Mouse (Mus musculus) cerebellum, adult 11-12 months (tissue): ENCODE measurements around the gene Lsr.
"Not testable (repeated sequence)": the region's sequence is repeated elsewhere in the genome, so short reads cannot be mapped to it uniquely, and the experiment has no call there.

Source experiments
- DNase-seq: peaks from one replicate; pipeline ENCODE4 v3.0.0; 2022

Gene Lsr

GRCm38 (mm10) chr7:30959786-30960349 is 13.4 kb downstream of the Lsr start:
- no peak for DNase-seq

- peak; percentile 61 for DNase-seq
Measured at GRCm38 (mm10) chr7:30958866-30959487, 14.3 kb downstream of the Lsr start.

GRCm38 (mm10) chr7:30958109-30958865 is 15.0 kb downstream of the Lsr start:
- DNase-seq = peak; percentile 71

GRCm38 (mm10) chr7:30957367-30957783 is 15.9 kb downstream of the Lsr start:
- DNase-seq = peak; percentile 94

GRCm38 (mm10) chr7:30956756-30957366 is 16.4 kb downstream of the Lsr start, which contains the start of gene Usf2:
TSS of gene Usf2 (minus strand) at chr7:30956803.
- DNase-seq = peak; percentile 85

- DNase-seq = no peak
Measured at GRCm38 (mm10) chr7:30956357-30956751, 16.9 kb downstream of the Lsr start.

- DNase-seq = peak; percentile 93
Measured at GRCm38 (mm10) chr7:30955584-30956356, 17.5 kb downstream of the Lsr start.

- DNase-seq = peak; percentile 52
Measured at GRCm38 (mm10) chr7:30954971-30955520, 18.2 kb downstream of the Lsr start.

GRCm38 (mm10) chr7:30954036-30954435 is 19.2 kb downstream of the Lsr start:
- DNase-seq = peak; percentile 45

GRCm38 (mm10) chr7:30953459-30953858 is 19.8 kb downstream of the Lsr start:
- DNase-seq = no peak

- DNase-seq = no peak
Measured at GRCm38 (mm10) chr7:30952441-30953265, 20.6 kb downstream of the Lsr start.

- not testable (repeated sequence) for DNase-seq
Measured at GRCm38 (mm10) chr7:30949902-30950301, 23.4 kb downstream of the Lsr start.

GRCm38 (mm10) chr7:30945876-30946275 is 27.4 kb downstream of the Lsr start:
- DNase-seq = no peak

GRCm38 (mm10) chr7:30945466-30945865 is 27.8 kb downstream of the Lsr start:
- DNase-seq = not testable (repeated sequence)

- DNase-seq = not testable (repeated sequence)
Measured at GRCm38 (mm10) chr7:30944706-30945105, 28.6 kb downstream of the Lsr start.

GRCm38 (mm10) chr7:30943909-30944635 is 29.2 kb downstream of the Lsr start, which contains the start of gene Hamp:
TSS of gene Hamp (minus strand) at chr7:30944032.
- DNase-seq = no peak

- not testable (repeated sequence) for DNase-seq
Measured at GRCm38 (mm10) chr7:30942365-30942764, 30.9 kb downstream of the Lsr start.

GRCm38 (mm10) chr7:30940070-30940469 is 33.2 kb downstream of the Lsr start:
- not testable (repeated sequence) for DNase-seq

- DNase-seq = not testable (repeated sequence)
Measured at GRCm38 (mm10) chr7:30935422-30936099, 37.7 kb downstream of the Lsr start.

- not testable (repeated sequence) for DNase-seq
Measured at GRCm38 (mm10) chr7:30924581-30924980, 48.7 kb downstream of the Lsr start, which contains the start of gene Hamp2. TSS of gene Hamp2 (minus strand) at chr7:30924681.
